Mouse (Mus musculus) MEL-GATA-1-ER (cell line): ENCODE measurements around the gene Ankrd60.
A peak's percentile ranks its signal among the peaks of the same experiment; 100 is the strongest.

Experiments used
- DNase-seq: peaks from one replicate; pipeline ENCODE4 v3.0.0-alpha.2; 2012; ENCODE audit warnings: low read depth; ENCODE audit errors: extremely low read depth

Ankrd60 gene

DNA sequence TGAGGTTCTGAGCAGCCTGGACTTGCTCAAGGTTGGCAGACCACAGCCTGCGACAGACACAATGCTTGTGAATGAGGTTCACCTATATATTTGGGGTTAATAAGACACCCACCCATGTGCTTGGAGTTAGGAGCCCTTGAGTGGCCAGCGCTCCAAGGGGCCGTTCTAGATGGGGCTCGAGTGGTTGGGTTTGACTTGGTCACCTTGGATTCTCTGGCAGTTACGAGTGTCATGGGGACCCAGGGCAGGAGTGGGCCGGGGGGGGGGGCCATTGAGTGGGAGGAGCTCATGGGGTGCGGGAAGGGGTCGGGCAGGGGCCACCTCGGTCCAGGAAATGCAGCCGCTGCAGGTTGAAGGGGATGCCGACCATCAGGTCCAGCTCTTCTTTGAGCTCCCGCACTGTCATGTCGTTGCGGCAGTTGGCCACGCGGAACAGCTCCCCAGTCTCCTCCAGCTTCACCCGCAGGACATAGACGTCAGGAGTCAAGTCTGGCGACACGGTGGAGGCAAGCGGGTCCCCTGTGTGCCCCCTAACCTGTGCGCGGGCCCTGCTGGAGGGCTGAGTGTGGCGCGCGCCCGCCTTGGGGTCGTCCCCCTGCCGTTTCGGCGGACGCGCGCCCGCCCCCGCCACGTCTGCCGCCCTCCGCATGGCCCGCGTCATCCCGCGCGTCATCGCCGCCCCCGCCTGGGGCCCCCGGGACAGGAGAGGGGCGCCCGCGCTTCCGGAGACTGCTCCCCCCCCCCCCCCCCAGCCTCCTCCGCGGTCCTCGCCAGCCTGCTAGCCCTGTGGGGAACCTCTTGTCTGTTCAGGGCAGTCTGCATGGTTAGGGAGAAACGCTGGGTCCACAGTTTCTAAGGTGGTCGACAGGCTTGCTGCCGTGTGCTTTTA, at the start of gene Ankrd60:
Gene Ankrd60 (minus strand): TSS at position 697 of the 889 bp plus-strand sequence.
- DNase-seq, result no peak

DNA sequence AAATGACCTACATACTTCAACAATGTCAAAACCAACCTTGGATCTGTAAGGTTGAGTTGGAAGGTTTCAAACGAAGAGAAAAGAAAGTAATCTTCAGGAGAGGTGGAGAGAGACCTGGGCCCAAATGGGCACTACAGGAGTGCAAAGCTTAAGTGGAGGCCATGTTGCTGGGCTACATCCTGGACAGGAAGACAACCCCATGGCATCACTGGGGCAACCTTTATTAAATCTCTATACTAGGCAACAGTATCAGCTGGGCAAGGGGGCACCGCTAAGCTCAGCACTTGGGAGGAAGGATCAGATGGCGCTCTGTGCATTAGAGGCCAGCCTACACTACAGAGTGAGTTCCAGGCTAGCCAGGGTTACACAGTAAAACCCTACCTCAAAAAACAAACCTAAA, 47.6 kb upstream of the Ankrd60 start:
- no peak for DNase-seq

DNA sequence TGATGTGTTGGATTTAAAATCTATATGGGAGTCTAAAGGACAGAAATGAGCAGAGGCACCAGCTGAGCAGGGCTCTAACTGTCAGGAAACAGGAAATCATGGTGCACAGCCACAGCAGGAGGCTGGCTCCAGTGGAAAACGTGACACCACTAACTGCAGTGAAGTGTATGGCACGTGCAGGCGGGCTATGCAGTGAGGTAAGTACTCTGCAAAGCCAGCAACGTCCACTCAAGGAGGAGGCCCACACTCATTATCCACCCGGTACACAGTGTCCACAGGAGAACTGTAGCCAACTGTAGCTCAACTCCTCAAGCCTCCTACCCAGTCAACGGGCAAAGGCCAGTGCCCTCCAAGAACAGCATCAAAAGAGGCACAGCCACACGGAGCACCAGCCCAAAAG, 46.5 kb upstream of the Ankrd60 start:
- DNase-seq, result no peak

DNA sequence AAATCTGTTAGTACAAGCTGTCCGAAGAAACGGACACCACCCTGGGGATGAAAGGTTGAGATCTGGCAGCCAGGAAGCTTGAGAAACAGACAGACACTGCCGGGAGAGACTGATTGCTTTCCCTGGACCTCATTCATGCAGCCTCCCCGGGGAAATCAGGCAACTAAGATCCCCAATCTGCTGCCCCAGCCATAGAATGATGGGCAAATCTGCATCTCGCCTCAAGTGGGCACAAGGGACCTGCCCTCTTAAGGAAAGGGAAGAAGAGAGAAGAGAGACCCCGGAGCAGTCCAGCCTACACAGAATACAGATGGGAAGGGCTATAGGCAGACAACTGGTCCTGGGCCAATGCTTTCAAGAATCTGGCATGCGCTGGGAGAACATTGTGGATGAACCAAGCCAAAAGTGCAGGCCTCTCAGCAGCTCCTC, 44.0 kb upstream of the Ankrd60 start:
- no peak for DNase-seq

DNA sequence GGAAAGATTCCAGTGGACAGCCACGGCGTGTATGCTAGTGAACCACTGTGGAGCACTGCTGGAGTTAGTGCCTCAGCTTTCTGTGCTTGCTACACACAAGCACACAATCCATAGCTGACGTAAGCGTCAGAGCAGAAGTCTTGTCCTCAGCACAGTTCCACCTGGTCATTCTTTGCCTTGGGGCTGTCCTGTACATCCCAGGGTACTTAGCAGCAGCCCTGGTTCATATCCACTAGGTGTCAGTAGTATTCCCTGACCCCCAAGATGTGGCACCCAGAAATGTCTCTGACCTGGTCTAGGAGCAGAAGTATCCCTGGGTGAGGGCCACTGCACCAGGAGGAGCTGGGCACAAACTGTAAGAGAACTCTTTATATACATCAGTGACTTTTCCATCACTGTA, 42.5 kb upstream of the Ankrd60 start:
- no peak for DNase-seq

DNA sequence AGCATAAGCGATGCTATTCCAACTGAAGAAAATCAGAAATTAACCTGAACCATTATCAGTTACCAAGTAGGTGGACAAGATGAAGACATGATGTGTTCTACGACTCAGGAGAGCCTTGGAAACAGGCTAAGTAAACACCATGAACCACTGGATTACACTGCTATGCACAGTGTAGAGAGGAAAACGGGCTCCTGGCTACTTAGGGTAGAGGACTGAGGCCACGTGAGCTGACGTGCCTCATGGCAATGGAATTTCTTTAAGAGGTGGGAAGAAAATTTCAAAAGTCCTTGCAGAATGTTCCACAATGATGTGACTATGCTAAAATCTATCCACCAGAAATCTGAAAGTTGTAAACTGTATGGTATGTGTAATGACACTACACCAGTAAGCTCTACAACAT, 41.0 kb upstream of the Ankrd60 start:
- no peak for DNase-seq

DNA sequence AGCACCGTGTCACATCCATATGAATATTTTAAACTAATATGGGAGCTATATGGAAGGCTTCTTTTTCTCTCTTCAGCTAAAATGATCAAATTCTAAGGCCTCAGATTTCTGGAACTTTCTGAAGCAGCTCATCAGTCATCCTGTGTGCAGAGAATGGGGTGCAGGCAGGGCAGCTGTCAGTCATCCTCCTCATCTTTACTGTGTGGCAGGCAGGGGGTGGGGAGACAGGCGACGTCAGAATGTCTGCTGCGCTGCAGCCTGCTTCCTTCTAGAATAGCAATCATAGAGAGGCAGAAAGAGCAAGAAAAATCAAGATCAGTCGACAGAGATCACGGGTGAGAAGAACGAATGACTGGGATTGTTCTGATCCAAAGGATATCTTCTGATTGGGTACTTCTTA, 38.0 kb upstream of the Ankrd60 start:
- no peak for DNase-seq

DNA sequence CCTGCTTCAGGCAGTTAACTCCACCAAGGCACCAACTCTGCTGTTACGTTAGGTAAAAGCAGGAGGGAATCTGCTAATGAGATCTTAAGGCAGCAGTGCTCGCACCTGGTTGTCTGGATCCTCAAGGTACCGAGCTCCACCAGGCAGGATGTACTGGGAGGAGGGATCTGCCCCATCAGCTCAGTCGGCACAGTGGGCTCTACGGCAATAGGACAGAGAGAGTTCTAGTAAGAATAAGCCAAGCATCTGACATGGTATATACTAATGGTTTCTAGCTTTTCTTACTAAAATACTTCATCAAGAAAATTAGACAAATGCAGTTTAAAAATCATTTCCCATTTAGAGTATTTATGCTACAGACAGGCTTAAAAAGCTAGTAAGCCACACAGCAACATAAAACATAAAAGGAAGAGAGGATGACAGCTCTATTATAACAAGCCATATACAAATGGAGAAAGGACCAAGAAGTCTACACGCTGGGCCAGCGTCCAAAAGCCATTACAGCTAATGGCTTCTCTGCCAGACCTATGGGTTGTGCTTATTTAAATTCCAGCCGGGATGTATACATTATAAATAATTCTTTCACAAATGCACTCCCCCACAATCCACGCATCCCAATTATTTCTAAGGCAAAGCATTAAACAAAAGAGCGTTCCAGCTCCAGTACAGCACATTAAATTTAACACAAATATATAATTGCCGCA, 37.4 kb upstream of the Ankrd60 start:
- no peak for DNase-seq

DNA sequence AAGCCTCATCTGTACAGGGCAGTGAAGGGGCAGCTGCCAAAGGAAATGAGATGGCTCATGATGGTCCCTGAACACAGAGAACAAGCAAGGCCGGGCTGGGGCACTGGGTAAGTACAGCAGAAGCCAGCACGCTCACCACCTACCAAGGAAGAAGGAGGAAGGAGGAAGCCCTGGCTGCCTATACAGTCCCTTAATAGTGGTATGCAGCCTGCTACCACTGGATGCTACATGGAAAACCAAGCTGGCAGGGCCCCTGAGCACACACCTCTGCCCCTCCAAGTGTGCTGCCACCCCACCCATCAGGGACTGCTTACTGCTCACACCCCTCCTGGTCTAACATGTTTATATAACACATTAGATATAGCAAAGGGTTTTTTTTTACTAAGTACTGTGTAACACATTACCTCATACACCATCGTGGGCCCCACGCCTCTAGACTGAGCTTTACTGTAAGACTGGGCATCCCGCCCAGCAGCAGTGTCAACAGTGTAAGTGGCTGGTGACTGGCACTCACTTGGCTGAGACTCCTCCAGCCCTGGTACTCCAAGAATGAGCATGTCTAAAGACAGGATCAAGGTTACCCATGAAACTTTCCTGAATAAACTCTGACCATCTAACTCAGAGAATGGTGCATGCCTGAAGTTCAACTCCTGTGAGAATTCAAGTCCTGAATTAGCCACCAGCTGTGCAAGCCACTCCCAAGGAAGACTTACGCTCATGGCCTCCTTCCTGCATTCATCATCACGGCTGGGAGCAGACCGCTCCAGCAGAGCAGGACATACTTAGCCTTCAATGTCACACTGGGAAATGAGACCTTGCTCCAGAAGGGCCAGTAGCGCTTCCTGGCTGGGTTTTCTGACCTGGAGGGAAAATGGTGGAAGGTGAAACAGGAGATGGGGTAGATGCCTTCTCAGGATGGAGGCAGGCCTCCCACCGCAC, 30.1 kb upstream of the Ankrd60 start:
- no peak for DNase-seq

DNA sequence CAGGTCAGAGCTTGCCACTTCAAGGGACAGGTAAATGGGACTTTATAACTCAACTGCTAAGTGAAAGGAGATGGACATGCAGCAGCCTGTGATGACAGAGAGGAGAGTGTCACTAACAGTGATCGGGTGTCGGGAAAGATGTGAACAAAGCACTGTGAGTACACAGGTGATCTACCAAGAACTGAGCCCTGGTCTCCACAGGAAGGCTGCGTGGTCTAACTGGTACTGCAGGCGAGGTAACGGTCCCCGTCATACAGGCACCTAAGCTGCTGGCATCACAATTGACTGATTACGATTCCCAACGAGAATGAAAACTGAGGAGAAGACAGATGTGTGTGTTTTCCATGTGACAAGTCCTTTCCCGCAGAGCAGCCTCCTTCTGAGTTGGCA, 28.2 kb upstream of the Ankrd60 start:
- DNase-seq, result no peak

DNA sequence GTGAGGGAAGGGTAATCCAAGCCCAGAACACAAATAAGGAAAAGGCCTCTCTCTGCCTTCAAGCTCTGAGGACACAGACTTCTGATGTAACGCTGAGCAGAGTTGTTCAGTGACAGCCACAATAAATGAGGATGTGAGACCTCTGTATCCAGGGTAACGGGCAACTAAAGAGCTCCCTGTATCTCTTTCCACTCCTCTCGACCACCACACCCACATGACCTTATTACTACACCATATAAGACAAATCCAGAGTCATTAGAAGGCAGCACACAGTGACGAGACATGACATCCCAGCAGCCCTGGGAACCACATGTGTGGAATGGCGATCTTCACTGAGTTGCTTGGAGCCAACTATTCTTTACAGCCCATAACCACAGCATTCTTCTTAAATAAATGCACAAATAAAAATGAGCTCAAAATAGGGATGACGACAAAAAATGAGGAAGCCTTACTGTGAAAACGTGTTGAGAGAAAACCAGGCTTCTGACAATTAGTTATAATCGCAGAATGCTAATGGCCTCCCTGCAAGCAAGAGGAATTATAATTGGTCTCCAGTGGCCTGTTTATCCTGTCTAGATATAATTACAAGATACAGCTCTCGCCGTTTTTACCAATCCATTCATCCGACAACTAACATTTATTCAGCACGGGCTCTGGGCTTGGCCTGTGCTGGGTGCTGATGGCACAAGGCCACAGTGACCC, 27.7 kb upstream of the Ankrd60 start:
- DNase-seq, result no peak

DNA sequence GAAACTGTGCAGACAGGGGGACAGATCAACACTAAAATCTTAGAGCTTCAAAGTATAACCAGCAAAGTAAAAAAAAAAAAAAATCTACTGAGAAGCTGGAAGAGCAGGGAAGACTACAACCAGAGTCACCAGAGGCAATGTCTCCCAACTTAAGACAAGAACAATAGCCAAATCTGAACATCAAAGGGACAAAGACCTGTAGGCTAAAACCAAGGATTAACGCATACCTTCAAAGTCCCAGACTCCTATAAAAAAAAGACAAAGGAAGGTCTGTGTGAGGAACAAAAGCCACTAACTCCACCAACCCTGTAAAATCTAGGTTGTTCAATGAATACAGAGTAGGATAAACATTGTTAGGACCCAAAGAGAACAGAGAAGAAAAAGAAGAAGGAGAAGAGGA, 23.7 kb upstream of the Ankrd60 start:
- no peak for DNase-seq

DNA sequence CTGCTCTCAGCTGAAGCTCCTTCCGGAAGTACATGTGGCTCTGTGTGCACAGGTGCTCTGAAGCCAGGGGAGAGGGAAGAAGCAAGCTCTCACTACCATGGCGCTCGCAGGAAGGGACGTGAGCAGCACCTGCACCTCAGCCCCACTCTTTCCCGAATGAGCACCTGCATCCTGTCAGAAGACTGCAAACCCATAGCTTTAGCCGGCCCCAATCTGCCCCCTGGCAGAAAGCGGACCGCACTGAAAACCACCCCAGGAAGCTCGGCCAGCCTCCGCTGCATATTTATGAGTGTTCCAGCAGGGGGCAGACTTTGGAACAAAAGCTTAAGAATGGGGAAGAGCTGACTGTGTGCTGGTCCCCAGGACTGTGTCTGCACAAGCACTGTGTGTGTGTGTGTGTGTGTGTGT, 17.2 kb upstream of the Ankrd60 start:
- DNase-seq, result no peak

DNA sequence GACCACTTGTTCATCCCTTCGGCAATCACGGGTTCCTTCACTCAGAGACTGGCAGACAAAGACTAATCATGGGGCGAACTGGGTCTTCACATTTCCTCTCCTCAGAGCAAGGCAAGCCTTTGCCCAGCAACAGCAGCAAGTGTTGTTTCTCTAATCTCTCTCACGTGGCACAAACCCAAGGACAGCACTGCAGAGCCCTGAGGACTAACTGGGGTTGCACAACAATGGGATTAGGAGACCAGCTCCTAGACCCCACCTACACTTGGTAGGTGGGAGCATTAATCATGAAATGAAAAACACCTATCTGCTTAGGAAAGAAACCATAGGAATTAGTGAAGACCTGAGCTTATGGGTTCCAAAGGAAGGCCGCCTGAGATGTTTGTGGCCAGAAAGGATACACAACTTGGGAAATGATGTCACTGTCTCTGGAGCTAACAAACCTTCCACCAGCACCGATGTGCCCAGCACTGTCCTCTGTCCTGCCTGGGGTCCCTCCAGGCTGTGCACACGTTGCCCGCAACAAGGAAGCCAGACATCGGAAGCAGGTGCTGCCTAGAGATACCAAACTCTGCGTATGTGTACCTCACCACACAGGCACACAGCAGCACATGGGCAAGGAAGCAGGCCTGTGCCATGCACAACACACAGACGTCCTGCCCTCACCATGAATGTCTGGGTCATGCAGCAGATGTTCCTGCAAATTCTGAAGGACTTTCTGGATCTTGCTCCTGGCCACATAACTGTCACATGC, 16.3 kb upstream of the Ankrd60 start:
- DNase-seq, result no peak

DNA sequence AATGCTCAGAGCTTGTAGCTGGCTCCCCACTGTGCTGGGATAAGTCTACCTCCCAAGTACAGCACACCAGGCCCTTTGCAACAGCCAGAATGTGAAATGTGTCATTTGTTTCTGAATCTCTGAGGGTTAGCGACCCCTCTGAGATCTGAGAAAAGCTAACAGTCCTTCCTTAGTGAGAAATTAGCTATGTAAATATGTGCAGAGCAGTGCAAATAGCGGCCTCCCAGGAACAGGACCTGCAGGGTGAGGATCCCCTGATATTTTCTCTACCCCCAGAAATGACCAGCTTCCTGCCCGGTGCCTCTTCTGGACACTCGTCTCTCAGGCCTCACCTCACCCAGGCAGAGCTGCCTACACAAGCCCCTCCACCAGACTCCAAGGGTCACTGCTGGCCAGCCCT, 15.7 kb upstream of the Ankrd60 start:
- no peak for DNase-seq

DNA sequence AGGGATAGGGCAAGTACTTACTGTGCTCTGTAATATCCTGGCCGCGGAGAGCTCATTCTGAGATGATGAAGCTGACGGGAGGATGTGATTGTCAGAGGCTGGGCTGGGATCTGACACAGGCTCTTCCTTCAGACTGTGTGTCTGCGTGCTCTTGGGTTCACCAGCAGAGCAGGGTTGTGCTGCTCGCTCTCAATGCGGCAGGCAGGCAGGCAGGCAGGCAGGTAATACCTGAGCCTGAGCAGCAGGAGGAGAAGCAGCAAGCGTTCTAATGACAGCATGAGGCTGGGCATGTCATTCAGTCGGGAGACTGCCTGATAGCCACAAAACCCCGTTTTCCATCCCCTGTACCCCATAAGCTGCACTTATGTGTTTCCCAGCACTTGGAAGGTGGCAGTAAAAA, 14.6 kb upstream of the Ankrd60 start:
- DNase-seq, result no peak

DNA sequence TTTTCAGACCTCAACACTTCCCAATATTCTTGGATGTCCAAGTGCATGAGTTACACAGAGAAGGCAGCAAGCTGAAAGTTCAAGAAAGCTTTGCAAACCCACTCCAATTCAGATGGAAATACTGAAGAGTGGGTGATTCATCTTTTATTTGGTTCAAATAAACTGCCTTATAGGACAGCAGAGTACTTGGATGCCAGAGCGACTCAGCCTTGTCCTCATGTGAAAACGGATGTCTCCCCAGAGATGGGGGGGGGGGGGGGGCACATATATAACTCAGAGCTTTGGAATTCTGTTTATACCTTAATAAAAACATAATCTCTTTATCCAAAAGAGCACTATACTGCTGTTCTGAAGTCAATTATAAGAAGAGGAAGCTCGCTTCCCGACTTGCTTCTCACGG, 9.2 kb upstream of the Ankrd60 start:
- no peak for DNase-seq

DNA sequence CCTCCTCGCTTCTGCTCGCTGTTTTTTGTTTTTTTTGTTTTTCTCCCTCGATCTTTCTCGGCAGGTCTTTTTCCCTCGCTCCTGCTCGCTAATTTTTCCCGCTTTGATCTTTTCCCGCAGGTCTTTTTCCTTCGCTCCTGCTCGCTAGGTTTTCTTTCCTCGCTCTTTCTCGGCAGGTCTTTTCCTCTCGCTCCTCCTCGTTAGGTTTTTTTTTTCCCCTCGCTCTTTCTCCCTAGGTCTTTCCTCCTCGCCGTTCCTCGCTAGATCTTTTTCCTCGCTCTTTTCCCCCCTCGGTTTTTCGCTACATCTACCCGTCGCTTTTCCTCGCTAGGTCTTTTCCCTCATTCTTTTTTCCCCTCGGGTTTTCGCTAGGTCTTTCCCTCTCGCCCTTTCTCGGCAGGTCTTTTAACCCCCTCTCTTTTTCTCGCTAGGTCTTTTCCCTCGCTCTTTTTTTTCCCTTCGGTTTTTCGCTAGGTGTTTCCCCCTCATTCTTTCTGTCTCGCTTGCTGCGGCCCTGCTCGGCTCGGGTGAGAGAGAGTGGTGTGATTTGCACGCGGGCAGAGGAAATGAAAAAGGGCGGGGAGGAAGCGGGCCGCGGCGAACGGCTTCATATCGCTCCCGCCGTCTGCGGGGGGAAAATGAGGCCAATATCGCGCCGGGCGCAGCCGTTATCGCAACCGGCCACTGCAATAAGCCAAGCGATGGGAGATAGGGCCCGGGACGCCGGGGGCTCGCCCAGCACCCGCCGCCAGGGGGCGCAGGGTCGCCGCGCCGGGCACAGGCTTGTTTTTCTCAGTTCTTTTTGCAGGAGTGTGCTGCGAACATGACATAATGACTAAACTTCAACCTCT, 8.2 kb upstream of the Ankrd60 start:
- DNase-seq, result peak; percentile 23

DNA sequence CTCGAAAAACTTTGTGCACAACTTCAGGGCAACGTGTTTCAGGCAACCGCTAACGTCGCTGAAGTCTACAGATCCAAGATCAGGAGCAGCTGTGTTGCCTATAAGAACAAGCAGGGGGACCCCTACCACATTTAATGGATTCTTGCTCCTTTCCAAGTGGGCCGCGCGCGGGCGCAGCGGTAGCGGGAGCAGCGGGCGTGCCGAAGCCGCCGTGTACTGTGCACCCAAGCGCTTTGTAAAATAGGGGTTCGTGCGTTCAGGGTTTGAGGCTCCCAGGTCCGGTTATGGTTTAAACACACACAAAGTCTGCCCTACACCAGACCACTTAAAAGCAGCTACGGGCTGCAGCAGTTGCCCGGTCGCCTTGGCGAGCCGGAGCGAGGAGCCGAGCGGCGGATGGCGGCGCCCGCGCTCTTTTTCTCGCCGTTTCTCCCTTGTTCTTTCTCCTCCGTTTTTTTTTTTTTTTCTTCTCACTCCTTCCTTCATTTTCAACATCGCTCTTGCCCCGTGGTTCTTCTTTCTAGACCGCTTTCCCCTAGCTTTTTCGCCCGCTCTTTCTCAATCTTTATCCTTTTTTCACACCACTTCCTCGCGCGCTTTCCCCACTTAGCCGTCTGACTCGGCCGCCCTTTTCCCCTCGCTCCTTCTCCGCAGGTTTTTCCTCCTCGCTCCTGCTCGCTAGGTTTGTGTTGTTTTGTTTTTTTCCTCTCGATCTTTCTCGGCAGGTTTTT, 7.4 kb upstream of the Ankrd60 start:
- no peak for DNase-seq
